Mouse (Mus musculus) neural tube, embryonic 11.5 days (tissue): Measurements from ENCODE around the gene 2310009B15Rik. TPM values are rescaled to one million over a fixed set of nuclear protein-coding genes. Genes with fewer than 3 reads are reported as not detected.

ENCODE experiments used
- ATAC-seq: fragments of 200-750 bp; cut with Nextera tagmentation; 2 replicates; pipeline ENCODE4 v1.8.0; 2017; ENCODE audit warnings: moderate number of reproducible peaks, mild to moderate bottlenecking, moderate TSS enrichment, moderate library complexity; ENCODE audit not compliant: insufficient read depth, low FRiP score, low TSS enrichment
- DNase-seq: peaks from one replicate; pipeline ENCODE4 v3.0.0-alpha.2; 2015; ENCODE audit warnings: low spot score
- H3K27ac ChIP-seq: fragments of 300-500 bp; sonication (generic); 2 replicates; pipeline ENCODE4 v1.5.1; 2014; ENCODE audit warnings: low read depth, mild to moderate bottlenecking, low read length
- H3K27me3 ChIP-seq: fragments of 300-500 bp; sonication (generic); 2 replicates; pipeline ENCODE4 v1.6.1; 2014; ENCODE audit warnings: mild to moderate bottlenecking, low read length, mixed read lengths; ENCODE audit not compliant: control insufficient read depth, insufficient read depth
- H3K36me3 ChIP-seq: fragments of 300-500 bp; sonication (generic); 2 replicates; pipeline ENCODE4 v1.6.1; 2014; ENCODE audit warnings: mild to moderate bottlenecking, low read length, moderate library complexity, mixed read lengths; ENCODE audit not compliant: control insufficient read depth, insufficient read depth
- H3K4me1 ChIP-seq: fragments of 300-500 bp; sonication (generic); 2 replicates; pipeline ENCODE4 v1.6.1; 2014; ENCODE audit warnings: low read length, mixed read lengths; ENCODE audit not compliant: control insufficient read depth, insufficient read depth
- H3K4me2 ChIP-seq: fragments of 300-500 bp; sonication (generic); 2 replicates; pipeline ENCODE4 v1.6.1; 2014; ENCODE audit warnings: low read depth, mild to moderate bottlenecking, moderate library complexity
- H3K4me3 ChIP-seq: fragments of 300-500 bp; sonication (generic); 2 replicates; pipeline ENCODE4 v1.5.1; 2014; ENCODE audit warnings: low read depth, low read length
- H3K9ac ChIP-seq: fragments of 300-500 bp; sonication (generic); 2 replicates; pipeline ENCODE4 v1.6.1; 2014; ENCODE audit warnings: mild to moderate bottlenecking, low read length
- H3K9me3 ChIP-seq: fragments of 300-500 bp; sonication (generic); 2 replicates; pipeline ENCODE4 v1.6.1; 2016; ENCODE audit warnings: low read length; ENCODE audit not compliant: control insufficient read depth
- WGBS: fragments of 180-500 bp; shearing (Covaris S2); extraction: QIAGEN DNeasy Blood & Tissue Kit; methylation state at CpG from one replicate; pipeline ENCODE4 v1.1.7; 2014; 5-methylcytosine and 5-hydroxymethylcytosine counted together
- polyA plus RNA-seq: library from polyadenylated mRNA; unstranded; fragments of >200 nt; fragmentation: Nextera tagmentation; extraction: Ambion mirVana; gene quantifications from 2 replicates; pipeline ENCODE4 v1.2.1, GENCODE M21; 2014

Gene 2310009B15Rik
- polyA plus RNA-seq, 1 experiment from 2014 or later, result 37.4 TPM

DNA sequence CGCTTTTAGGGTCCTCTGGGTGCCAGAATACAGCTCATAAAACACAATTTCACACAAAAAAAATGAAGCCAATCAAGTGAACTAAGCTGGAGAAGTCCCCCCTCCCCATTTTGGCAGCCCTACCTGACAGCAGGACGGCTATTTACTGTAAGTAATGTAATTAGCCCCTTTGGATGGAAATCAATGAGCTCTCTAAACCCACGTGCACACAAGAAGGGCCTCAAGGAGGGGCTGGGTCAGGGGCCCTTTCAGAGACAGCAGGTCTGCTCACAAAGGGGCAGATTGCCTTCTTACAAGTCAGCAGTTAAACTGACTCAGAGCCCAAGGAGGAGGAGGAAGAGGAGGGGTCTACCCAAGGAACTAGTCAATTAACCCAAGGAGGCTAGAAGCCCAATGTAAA is 12.5 kb downstream of the 2310009B15Rik start:
- Histone ChIP-seq H3K4me3 (no peak overlapping the region; the same call in 1 of the 2 replicates), H3K27me3 (peaks cover 86% of the 10 kb centered on the region), H3K9ac (no peak overlapping the region), H3K27ac (no peak overlapping the region), H3K4me2 (peak overlapping the region; percentile 39), H3K4me1 (peaks cover 22% of the 10 kb centered on the region), H3K36me3 (no peaks in the 10 kb centered on the region), H3K9me3 (no peaks in the 10 kb centered on the region)
- 0% methylated on average over 3 of the region's 3 CpGs for WGBS
- ATAC-seq (no peak), DNase-seq (no peak)

DNA sequence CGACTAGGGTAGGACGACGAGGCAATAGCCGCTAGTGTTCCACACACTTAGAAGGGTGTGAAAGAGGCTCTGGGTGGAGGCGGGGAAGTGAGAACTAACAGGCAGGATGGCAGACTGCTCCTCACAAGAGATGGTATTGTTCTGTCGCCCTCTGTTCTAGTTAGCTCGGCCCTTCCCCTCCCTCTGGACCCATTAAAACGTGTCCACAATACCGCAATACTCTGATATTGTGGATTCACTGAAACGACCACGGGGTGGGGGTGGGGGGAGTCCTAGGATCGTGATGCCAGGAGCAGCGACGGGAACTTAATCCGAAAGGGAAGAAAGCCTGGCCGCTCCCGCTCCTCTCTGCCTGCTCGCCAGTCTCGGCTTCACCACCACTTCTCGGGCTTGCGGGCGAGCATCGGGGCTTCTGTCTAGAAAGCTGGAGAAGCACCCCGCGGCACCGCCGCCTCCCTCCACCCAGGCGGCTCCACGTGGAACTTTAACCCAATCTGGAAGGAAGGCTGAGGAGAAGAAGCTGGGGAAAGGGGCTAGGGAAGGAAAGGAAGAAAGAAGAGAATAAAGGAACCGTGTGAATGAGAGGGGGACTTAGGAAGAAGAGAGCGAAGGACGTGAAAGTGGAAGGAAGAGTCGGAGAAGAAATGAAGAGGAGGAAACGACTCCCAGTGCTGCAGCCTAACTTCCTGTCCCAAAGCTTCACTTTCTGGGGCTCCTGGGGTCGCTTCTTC is 13.1 kb downstream of the 2310009B15Rik start:
- Histone ChIP-seq H3K36me3 (no peaks in the 10 kb centered on the region), H3K9me3 (no peaks in the 10 kb centered on the region), H3K4me1 (peaks cover 18% of the 10 kb centered on the region), H3K4me2 (peak overlapping the region; percentile 39), H3K9ac (peak overlapping the region; percentile 40; the same call in 1 of the 2 replicates), H3K4me3 (peak overlapping the region; percentile 24), H3K27me3 (peaks cover 86% of the 10 kb centered on the region), H3K27ac (no peak overlapping the region)
- WGBS, result under 1% methylated on average over 35 of the region's 35 CpGs
- ATAC-seq, result peak; percentile 26
- peak; percentile 72 for DNase-seq

DNA sequence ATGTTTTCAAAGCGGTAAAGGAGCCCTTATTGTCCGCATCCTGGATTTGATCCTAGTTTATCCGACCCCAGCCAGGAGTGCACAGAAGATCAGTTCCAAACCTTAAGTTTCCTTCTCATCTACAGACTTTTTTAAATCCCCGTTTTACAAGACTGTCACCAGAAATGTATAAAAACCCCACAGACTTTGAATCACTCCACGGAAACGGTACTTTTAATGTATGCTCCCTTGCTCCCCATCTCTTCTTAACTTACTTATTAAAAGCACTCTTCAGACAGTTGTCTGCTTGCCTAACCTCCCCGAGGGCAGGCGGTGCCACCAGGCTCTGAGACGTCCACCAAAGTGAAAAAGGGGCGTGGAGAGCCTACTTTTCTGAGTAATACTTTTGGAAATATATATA is 13.9 kb downstream of the 2310009B15Rik start:
- Histone ChIP-seq H3K36me3 (no peaks in the 10 kb centered on the region), H3K4me1 (peaks cover 16% of the 10 kb centered on the region), H3K27me3 (peaks cover 86% of the 10 kb centered on the region), H3K4me2 (no peak overlapping the region), H3K9ac (no peak overlapping the region), H3K4me3 (no peak overlapping the region), H3K9me3 (no peaks in the 10 kb centered on the region), H3K27ac (no peak overlapping the region)
- DNase-seq, result peak; percentile 45
- no peak for ATAC-seq
- WGBS, result under 1% methylated on average over 10 of the region's 10 CpGs

DNA sequence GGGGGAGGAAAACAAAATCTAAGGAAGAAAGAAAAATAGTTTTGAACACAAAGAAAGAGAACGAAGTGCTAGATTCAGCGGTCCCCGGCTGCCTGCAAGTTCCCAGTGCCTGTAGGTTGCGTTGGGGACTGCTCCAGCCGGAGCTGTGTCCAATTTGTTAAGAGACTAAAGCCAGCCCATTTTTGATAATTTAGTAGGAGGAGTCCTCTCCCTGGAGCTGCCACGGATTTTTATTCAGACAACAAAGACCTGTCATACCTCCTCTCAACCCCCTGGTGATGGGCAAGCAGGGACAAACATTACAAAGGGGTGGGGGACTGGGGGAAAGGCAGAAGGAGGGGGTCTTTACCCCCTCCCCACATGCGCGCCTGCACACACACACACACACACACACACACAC is 14.3 kb downstream of the 2310009B15Rik start:
- peaks cover 16% of the 10 kb centered on the region for H3K4me1 ChIP-seq
- no peaks in the 10 kb centered on the region for H3K9me3 ChIP-seq
- peak overlapping the region; percentile 32 for H3K4me3 ChIP-seq
- peak; percentile 36; the same call in 1 of the 2 replicates for ATAC-seq
- DNase-seq, result peak; percentile 65
- H3K4me2 ChIP-seq, result peak overlapping the region; percentile 53; the same call in 1 of the 2 replicates
- no peaks in the 10 kb centered on the region for H3K36me3 ChIP-seq
- WGBS, result 0% methylated on average over 8 of the region's 8 CpGs
- H3K27me3 ChIP-seq, result peaks cover 88% of the 10 kb centered on the region
- H3K27ac ChIP-seq, result no peak overlapping the region
- no peak overlapping the region for H3K9ac ChIP-seq

DNA sequence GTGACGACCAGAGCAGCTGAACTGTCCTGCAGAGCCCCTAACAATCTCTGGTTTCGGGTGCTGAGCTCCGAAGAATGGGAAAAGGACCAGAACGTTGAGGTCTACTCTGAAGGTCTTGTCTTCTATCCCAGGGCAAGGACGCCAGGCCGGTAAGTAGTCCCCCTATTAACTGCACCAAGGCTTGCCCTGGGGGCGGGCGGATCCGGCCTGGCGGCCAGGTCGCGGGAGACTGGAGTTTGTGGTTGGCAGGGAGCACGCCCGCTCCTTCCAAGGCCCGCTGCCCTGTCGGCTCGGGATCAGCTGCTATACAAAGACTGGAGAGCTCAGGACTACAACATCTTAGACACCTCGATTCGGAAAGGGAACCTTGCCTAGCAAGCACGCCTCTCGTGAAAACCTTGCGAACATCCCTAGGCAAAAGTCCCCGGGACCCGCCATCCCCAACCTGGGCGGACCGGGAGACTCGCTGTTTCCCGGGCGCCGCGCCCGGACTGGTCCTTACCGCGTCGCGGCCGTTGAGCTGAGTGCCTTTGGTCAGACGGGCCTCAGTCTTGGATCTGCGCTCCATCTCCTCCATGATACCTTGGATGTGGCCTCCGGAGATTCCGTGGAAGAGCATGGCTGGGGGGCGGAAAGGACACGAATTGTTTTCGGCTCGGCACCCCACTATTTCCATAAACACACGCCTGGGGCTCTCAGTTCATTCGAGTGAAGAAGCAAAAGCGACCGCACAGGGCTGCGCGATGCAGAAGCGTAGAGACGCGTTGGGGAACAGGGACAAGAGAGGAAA is 15.2 kb downstream of the 2310009B15Rik start:
- H3K4me2 ChIP-seq, result peak overlapping the region; percentile 53
- H3K9me3 ChIP-seq, result no peaks in the 10 kb centered on the region
- peak overlapping the region; percentile 50 for H3K9ac ChIP-seq
- WGBS, result under 1% methylated on average over 54 of the region's 54 CpGs
- ATAC-seq (peak; percentile 56), DNase-seq (peak; percentile 84)
- H3K4me3 ChIP-seq, result peak overlapping the region; percentile 32
- H3K4me1 ChIP-seq, result peaks cover 16% of the 10 kb centered on the region
- no peak overlapping the region for H3K27ac ChIP-seq
- H3K27me3 ChIP-seq, result peaks cover 88% of the 10 kb centered on the region
- H3K36me3 ChIP-seq, result no peaks in the 10 kb centered on the region

DNA sequence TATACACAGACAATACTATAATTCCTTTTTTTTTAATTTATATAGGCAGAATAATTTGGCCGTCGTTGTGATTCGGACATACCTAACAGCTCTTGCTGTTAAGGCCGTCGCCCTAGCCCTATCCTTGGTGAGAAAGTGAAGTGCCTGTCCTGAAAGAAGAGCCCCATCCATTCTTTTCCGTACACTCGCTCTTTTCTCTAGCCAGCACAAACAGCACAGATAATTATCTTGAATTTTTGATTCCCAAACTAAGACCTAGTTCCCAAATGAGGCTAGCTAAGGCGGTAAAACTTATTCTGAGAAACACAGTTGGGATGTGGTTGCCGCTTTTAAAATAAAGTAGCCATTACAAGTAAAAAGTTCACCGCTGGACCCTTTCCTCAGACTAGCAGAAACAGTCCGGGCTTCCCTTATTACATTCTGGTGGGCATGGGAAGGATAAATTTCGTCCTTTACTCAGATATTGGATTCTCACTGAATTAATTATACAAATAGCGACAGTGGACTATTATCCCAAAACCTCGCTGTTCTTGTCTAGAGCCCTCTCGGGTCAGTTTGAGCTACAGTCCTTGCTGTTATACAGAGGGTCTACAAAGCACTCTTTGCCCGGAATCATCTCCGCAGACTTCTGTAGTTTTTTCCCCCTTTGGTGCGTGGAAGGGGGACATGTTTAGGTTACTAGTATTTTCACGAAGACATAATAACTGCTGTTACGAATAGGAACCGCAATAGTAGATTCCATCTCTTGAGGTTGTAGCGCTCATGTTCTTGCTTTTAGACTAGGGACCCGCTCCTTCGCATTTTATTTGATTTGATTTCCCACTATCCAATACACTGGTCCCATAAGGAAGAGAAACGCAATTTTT is 16.0 kb downstream of the 2310009B15Rik start:
- Histone ChIP-seq H3K27ac (no peak overlapping the region), H3K27me3 (peaks cover 88% of the 10 kb centered on the region), H3K36me3 (no peaks in the 10 kb centered on the region), H3K4me1 (peaks cover 16% of the 10 kb centered on the region), H3K4me2 (peak overlapping the region; percentile 53), H3K9ac (peak overlapping the region; percentile 50), H3K9me3 (no peaks in the 10 kb centered on the region), H3K4me3 (peak overlapping the region; percentile 32)
- no peak for ATAC-seq
- peak; percentile 41 for DNase-seq
- WGBS, result 5% methylated on average over 25 of the region's 25 CpGs

DNA sequence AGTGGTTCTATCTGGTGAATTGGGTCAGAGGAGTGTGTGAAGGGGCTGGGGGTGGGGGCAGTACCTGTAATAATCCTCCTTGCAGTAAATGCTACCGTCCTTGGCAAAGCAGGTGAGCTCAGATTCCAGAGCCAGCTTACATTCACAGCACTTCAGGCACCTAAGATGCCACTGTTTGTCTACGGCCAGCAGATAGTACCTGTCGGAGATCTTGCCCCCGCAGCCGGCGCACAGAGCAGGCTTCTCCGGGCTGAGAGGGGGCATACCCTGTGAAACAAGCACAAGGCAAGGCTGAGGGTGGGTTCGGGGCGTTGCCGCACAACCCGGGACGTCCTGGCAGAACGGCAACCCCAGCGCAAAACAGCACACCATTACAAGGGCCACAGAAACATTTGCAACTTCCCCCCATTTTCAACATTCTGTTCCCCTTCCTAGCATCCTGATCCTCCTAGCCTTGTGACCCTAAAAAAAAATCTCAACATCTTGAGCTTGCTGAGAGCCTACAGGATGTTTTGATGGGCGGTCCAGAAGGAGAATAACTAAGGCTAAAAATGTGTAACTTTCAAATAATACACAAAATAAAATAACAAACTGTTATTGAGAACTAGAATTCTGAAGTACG is 16.7 kb downstream of the 2310009B15Rik start:
- Histone ChIP-seq H3K27me3 (peaks cover 83% of the 10 kb centered on the region), H3K27ac (no peak overlapping the region), H3K9ac (no peak overlapping the region), H3K36me3 (no peaks in the 10 kb centered on the region), H3K4me1 (peaks cover 16% of the 10 kb centered on the region), H3K4me2 (no peak overlapping the region), H3K4me3 (peak overlapping the region; percentile 16), H3K9me3 (no peaks in the 10 kb centered on the region)
- 5% methylated on average over 16 of the region's 16 CpGs for WGBS
- ATAC-seq (no peak), DNase-seq (no peak)

DNA sequence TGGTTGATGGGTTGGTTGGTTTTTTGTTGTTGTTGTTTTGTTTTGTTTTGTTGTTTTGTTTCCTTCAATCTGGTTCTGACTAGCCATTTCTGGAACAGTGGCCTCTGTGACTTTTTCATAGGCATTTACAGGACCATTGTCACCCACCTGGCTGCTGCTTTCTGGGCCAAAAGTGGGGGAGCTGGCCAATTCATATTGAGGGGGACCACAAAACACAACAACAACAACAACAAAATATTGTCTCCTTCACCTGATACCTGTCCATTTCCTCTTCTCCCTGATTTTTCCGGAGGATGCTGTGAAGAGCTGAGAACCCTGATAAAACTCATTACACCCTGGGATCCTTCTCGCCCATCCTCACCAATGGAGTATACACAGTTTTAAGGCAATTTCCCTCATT is 17.4 kb downstream of the 2310009B15Rik start:
- Histone ChIP-seq H3K4me2 (no peak overlapping the region), H3K4me3 (no peak overlapping the region), H3K9ac (no peak overlapping the region), H3K36me3 (no peaks in the 10 kb centered on the region), H3K27me3 (peaks cover 76% of the 10 kb centered on the region), H3K9me3 (no peaks in the 10 kb centered on the region), H3K4me1 (peaks cover 16% of the 10 kb centered on the region), H3K27ac (no peak overlapping the region)
- ATAC-seq (no peak), DNase-seq (no peak)
- 19% methylated on average over 2 of the region's 2 CpGs for WGBS
